Mouse (Mus musculus): ENCODE data around the gene Cd34.

The Cd34 gene

GRCm38 (mm10) chr1:194971980-194972379, 33.4 kb downstream of the Cd34 start:
- no peak for DNase-seq (ENCODE audit: low spot score)

- peak; percentile 88 for DNase-seq (ENCODE audit: low spot score)
Measured at GRCm38 (mm10) chr1:194976164-194976516, 37.5 kb downstream of the Cd34 start.

- peak; percentile 64 for DNase-seq (ENCODE audit: low spot score)
Measured at GRCm38 (mm10) chr1:194976517-194977370, 38.1 kb downstream of the Cd34 start.

GRCm38 (mm10) chr1:194977371-194977761, 38.7 kb downstream of the Cd34 start:
- DNase-seq (ENCODE audit: low spot score): peak; percentile 41

- peak; percentile 57 for DNase-seq (ENCODE audit: low spot score)
Measured at GRCm38 (mm10) chr1:194977946-194978720, 39.5 kb downstream of the Cd34 start.

- no peak for DNase-seq (ENCODE audit: low spot score)
Measured at GRCm38 (mm10) chr1:194980826-194981435, 42.3 kb downstream of the Cd34 start.

- DNase-seq (ENCODE audit: low spot score): no peak
Measured at GRCm38 (mm10) chr1:194982931-194983690, 44.5 kb downstream of the Cd34 start.

GRCm38 (mm10) chr1:194984914-194985313, 46.3 kb downstream of the Cd34 start:
- no peak for DNase-seq (ENCODE audit: low spot score)

GRCm38 (mm10) chr1:194985442-194986210, 47.0 kb downstream of the Cd34 start:
- no peak for DNase-seq (ENCODE audit: low spot score)

- DNase-seq (ENCODE audit: low spot score): no peak
Measured at GRCm38 (mm10) chr1:194989024-194989423, 50.4 kb downstream of the Cd34 start.

- DNase-seq (ENCODE audit: low spot score): no peak
Measured at GRCm38 (mm10) chr1:194990976-194991375, 52.4 kb downstream of the Cd34 start.

GRCm38 (mm10) chr1:194991654-194992053, 53.0 kb downstream of the Cd34 start:
- DNase-seq (ENCODE audit: low spot score): no peak

GRCm38 (mm10) chr1:194992589-194993317, 54.1 kb downstream of the Cd34 start:
- DNase-seq (ENCODE audit: low spot score): no peak

GRCm38 (mm10) chr1:194993409-194993988, 54.9 kb downstream of the Cd34 start:
- DNase-seq (ENCODE audit: low spot score): no peak

- DNase-seq (ENCODE audit: low spot score): no peak
Measured at GRCm38 (mm10) chr1:194994262-194994661, 55.6 kb downstream of the Cd34 start.

GRCm38 (mm10) chr1:194995196-194995595, 56.6 kb downstream of the Cd34 start:
- no peak for DNase-seq (ENCODE audit: low spot score)

GRCm38 (mm10) chr1:194998396-194998795, 59.8 kb downstream of the Cd34 start:
- DNase-seq (ENCODE audit: low spot score): no peak

GRCm38 (mm10) chr1:195003328-195003727, 64.7 kb downstream of the Cd34 start:
- DNase-seq (ENCODE audit: low spot score): no peak

- DNase-seq (ENCODE audit: low spot score): no peak
Measured at GRCm38 (mm10) chr1:195004194-195004593, 65.6 kb downstream of the Cd34 start.

- DNase-seq (ENCODE audit: low spot score): no peak
Measured at GRCm38 (mm10) chr1:195006267-195006666, 67.6 kb downstream of the Cd34 start.

Measured in left cerebral cortex, adult 11 months (tissue).